ENCODE assay signal across 29 mouse cellular contexts in genomic region chr10:96605168-96605567, GRCm38 (mm10). TPM values are rescaled to one million over a fixed set of nuclear protein-coding genes. Genes with fewer than 3 reads are reported as not detected.
A peak's percentile ranks its signal among the peaks of the same experiment; 100 is the strongest.
DNase-seq lines count a peak whose midpoint lies in the region; ATAC-seq and TF ChIP-seq lines count a peak whose summit lies in the region.
"Had no signal": no experiment of that assay in that cellular context is flagged by ENCODE, and none has a peak within 500 bp of the region (broad histone marks: within the 10 kb centered on the region; RNA-seq: fewer than 3 reads in every experiment).

No protein-coding gene starts in this region.

- no peaks in the 10 kb centered on the region for H3K36me3 ChIP-seq in hindbrain, embryonic 13.5 days
- H3K36me3 ChIP-seq in forebrain, postnatal 0 days (ENCODE audit: insufficient read depth), result no peaks in the 10 kb centered on the region
- H3K36me3 ChIP-seq: embryonic facial prominence, embryonic 10.5 days; embryonic facial prominence, embryonic 13.5 days; forebrain, embryonic 10.5 days; heart, embryonic 10.5 days; heart, embryonic 13.5 days; hindbrain, embryonic 15.5 days had no signal

- H3K4me2 ChIP-seq in hindbrain, embryonic 13.5 days, result no peak overlapping the region
- no peak overlapping the region for H3K4me2 ChIP-seq in forebrain, postnatal 0 days (ENCODE audit: low read depth)
- H3K4me2 ChIP-seq: embryonic facial prominence, embryonic 13.5 days; forebrain, embryonic 13.5 days; heart, embryonic 13.5 days; hindbrain, embryonic 15.5 days had no signal

- H3K4me3 ChIP-seq in hindbrain, embryonic 13.5 days, result no peak overlapping the region
- no peak overlapping the region for H3K4me3 ChIP-seq in forebrain, postnatal 0 days (ENCODE audit: low read depth, low read length)
- H3K4me3 ChIP-seq: embryonic facial prominence, embryonic 10.5 days; embryonic facial prominence, embryonic 13.5 days; erythroblast, embryonic 14.5 days; forebrain, embryonic 10.5 days; forebrain, embryonic 13.5 days; heart, embryonic 10.5 days; heart, embryonic 13.5 days; hindbrain, embryonic 15.5 days had no signal

- peak; percentile 14 for ATAC-seq in CD4-positive, CD25-positive, alpha-beta regulatory T cell, adult 4 months
- ATAC-seq in monocyte, adult 5-6 weeks (replicated peaks; ENCODE audit: insufficient number of reproducible peaks, low FRiP score, low TSS enrichment, poor library complexity, severe bottlenecking), result peak; percentile 38; the same call in 1 of the 2 replicates
- no peak for ATAC-seq in hindbrain, embryonic 13.5 days (ENCODE audit: low FRiP score)
- ATAC-seq in forebrain, postnatal 0 days, result no peak
- ATAC-seq: forebrain, embryonic 13.5 days; forebrain, embryonic 16.5 days; intestine, embryonic 16.5 days had no signal

- no peaks in the 10 kb centered on the region for H3K27me3 ChIP-seq in hindbrain, embryonic 13.5 days
- no peaks in the 10 kb centered on the region for H3K27me3 ChIP-seq in forebrain, postnatal 0 days (ENCODE audit: insufficient read depth, low read length)
- H3K27me3 ChIP-seq: embryonic facial prominence, embryonic 13.5 days; forebrain, embryonic 13.5 days; hindbrain, embryonic 15.5 days had no signal

- WGBS in hindbrain, embryonic 13.5 days, result 97% methylated on average over 1 of the region's 1 CpGs
- 100% methylated on average over 1 of the region's 1 CpGs for WGBS in forebrain, postnatal 0 days

- H3K4me1 ChIP-seq in hindbrain, embryonic 13.5 days (replicated peaks), result no peaks in the 10 kb centered on the region
- no peaks in the 10 kb centered on the region for H3K4me1 ChIP-seq in forebrain, postnatal 0 days (ENCODE audit: insufficient read depth)
- H3K4me1 ChIP-seq: embryonic facial prominence, embryonic 10.5 days; embryonic facial prominence, embryonic 13.5 days; forebrain, embryonic 10.5 days; forebrain, embryonic 13.5 days; heart, embryonic 10.5 days; heart, embryonic 13.5 days; hindbrain, embryonic 15.5 days had no signal

- DNase-seq in induced T-regulatory cell, adult 2 months (ENCODE audit: low read depth), result peak; percentile 55
- no peak for DNase-seq in kidney, adult 18-20 months
- no peak for DNase-seq in gastrocnemius, postnatal 36 days
- no peak for DNase-seq in forebrain, postnatal 0 days
- DNase-seq: adrenal gland, adult 2 months; adrenal gland, postnatal 14 days; cerebellum, adult 11 months; cerebellum, adult 2 months; cerebellum, adult 9-11 months; cerebellum, postnatal 25 days; embryo, embryonic 11 days; gastrocnemius, postnatal 10 days; heart, adult 18-20 months; heart, postnatal 14 days; heart, postnatal 4 days; kidney, adult 2 months had no signal

- no peak overlapping the region for H3K27ac ChIP-seq in hindbrain, embryonic 13.5 days
- no peak overlapping the region for H3K27ac ChIP-seq in forebrain, postnatal 0 days (ENCODE audit: low read depth, low read length)
- H3K27ac ChIP-seq: embryonic facial prominence, embryonic 10.5 days; embryonic facial prominence, embryonic 13.5 days; forebrain, embryonic 10.5 days; forebrain, embryonic 13.5 days; heart, embryonic 10.5 days; heart, embryonic 13.5 days; hindbrain, embryonic 15.5 days had no signal

- no peak for TF ChIP-seq CTCF in forebrain, postnatal 0 days (IDR thresholded peaks at IDR 0.05; ENCODE audit: low read depth)

- H3K9me3 ChIP-seq in hindbrain, embryonic 13.5 days, result no peaks in the 10 kb centered on the region
- H3K9me3 ChIP-seq in forebrain, postnatal 0 days (ENCODE audit: low read length), result no peaks in the 10 kb centered on the region
- H3K9me3 ChIP-seq: embryonic facial prominence, embryonic 10.5 days; embryonic facial prominence, embryonic 13.5 days; forebrain, embryonic 10.5 days; forebrain, embryonic 13.5 days; heart, embryonic 10.5 days; heart, embryonic 13.5 days; hindbrain, embryonic 15.5 days had no signal

- no peak overlapping the region for H3K9ac ChIP-seq in hindbrain, embryonic 13.5 days
- H3K9ac ChIP-seq in forebrain, postnatal 0 days, result no peak overlapping the region
- H3K9ac ChIP-seq: embryonic facial prominence, embryonic 13.5 days; forebrain, embryonic 13.5 days; heart, embryonic 13.5 days; hindbrain, embryonic 15.5 days had no signal

- intact Hi-C loops in gastrocnemius, postnatal 36 days (cut with DNase I), result no loop called here

RNA-seq across cellular contexts. Expression of gene Btg1, which starts 11.6 kb away (rescaled TPM):
- polyA plus RNA-seq in CD4-positive, CD25-positive, alpha-beta regulatory T cell, adult 4 months (2017; shearing (Covaris generic)), result 100 to 1,000 TPM; 220 to 247 TPM
- 595 to 720 TPM (median 610 TPM) in 3 replicates for total RNA-seq in monocyte, adult 5-6 weeks (2017)
- polyA plus RNA-seq in hindbrain, embryonic 13.5 days (2015; fragmentation: Nextera tagmentation; extraction: Ambion mirVana), result 51.8 and 52.7 TPM in 2 replicates
- 10 to 100 TPM; 13.2 to 15.5 TPM for total RNA-seq in gastrocnemius, postnatal 36 days (2021)
- 22.2 and 28.1 TPM in 2 replicates for total RNA-seq in forebrain, postnatal 0 days (2014; rRNA removed)
- 23.5 and 28.7 TPM in 2 replicates for polyA plus RNA-seq in forebrain, postnatal 0 days (2015; fragmentation: Nextera tagmentation; extraction: Ambion mirVana)

Comparison
In these comparisons a context has a peak if more than half of its experiments do, and no peak if none do; other contexts are left out.
1. ATAC-seq: peak in CD4-positive, CD25-positive, alpha-beta regulatory T cell, adult 4 months (single experiment) and monocyte, adult 5-6 weeks (single experiment); none in hindbrain, embryonic 13.5 days (single experiment) and forebrain, postnatal 0 days (single experiment).
2. RNA of gene Btg1, which starts 11.6 kb away (total RNA-seq): 595 to 720 TPM in monocyte, adult 5-6 weeks; 22.2 to 28.1 TPM in forebrain, postnatal 0 days and 13.2 to 15.5 TPM in gastrocnemius, postnatal 36 days; every median in the first group is over 10 times any median in the second.